Mouse (Mus musculus): ENCODE data around the gene Gm21970. TPM values are rescaled to one million over a fixed set of nuclear protein-coding genes. Genes with fewer than 3 reads are reported as not detected.

Gene Gm21970
- polyA plus RNA-seq, 1 experiment from 2014 or later: not detected

DNA sequence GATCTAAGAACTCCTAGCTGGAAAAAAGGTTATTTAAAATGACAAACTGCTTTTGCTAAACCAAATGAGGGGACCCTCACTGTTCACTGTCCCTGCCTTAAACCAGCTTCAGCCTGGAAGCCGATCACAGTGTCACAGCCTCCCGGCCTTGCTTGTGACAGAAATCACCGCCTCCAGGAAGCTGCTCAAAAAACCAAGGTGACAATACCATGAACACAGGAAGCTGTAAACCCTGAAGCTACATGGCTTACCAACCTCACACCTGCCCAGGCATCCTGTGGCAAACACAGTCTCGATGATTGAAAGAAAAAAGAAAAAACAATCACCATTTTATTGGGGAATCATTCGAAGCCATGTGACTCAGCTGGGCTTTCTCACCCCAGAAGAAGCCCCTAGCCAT, 54.0 kb downstream of the Gm21970 start:
- no peak for ATAC-seq (ENCODE audit: insufficient number of reproducible peaks, insufficient read depth, low FRiP score, low TSS enrichment, low read depth)
- 85% methylated on average over 5 of the region's 5 CpGs for WGBS
- Histone ChIP-seq H3K4me2 (no peak overlapping the region), H3K9ac (no peak overlapping the region), H3K4me1 (peaks cover 14% of the 10 kb centered on the region), H3K4me3 (no peak overlapping the region), H3K27ac (no peak overlapping the region), H3K36me3 (no peaks in the 10 kb centered on the region), H3K27me3 (no peaks in the 10 kb centered on the region), H3K9me3 (no peaks in the 10 kb centered on the region)

DNA sequence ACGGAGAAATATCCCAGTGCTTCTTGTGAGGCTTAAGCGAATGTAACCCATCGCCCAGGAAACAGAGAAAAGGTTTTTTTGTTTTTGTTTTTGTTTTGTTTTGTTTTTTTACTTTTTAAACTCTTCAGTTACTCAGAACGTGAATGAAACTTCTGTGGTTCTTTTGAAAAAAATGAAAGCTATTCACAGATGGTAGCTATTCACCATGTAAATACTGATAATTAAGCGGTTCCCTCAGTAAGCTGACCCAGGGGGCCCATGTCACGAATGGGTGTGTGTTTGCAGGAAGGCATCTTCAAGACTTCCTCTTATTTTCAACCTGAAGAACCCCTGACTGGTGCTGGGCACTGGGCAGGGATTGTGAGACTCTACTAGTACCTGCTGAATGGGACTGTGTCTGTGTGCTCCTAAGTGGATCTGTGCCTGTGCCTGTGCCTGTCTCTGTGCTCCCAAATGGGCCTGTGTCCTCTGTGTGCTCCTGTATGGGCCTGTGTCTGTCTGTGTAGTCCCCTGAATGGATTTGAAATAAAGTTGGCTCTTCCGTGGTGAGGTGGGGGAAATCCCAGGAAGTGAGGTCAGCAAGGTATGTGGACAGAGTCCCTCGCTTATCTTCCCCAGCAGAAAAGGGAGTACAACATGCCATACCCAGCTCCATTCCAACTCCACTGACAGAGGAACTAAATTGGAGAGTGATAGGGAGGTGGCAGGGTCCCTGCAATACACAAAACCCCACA, 55.4 kb downstream of the Gm21970 start:
- H3K27me3 ChIP-seq: no peaks in the 10 kb centered on the region
- H3K27ac ChIP-seq: peak overlapping the region; percentile 44; the same call in 1 of the 2 replicates
- H3K9me3 ChIP-seq: no peaks in the 10 kb centered on the region
- 46% methylated on average over 8 of the region's 8 CpGs for WGBS
- H3K9ac ChIP-seq: no peak overlapping the region
- peaks cover 9% of the 10 kb centered on the region; the same call in 1 of the 2 replicates for H3K4me1 ChIP-seq
- H3K4me3 ChIP-seq: no peak overlapping the region
- no peak for ATAC-seq (ENCODE audit: insufficient number of reproducible peaks, insufficient read depth, low FRiP score, low TSS enrichment, low read depth)
- no peak overlapping the region for H3K4me2 ChIP-seq
- no peaks in the 10 kb centered on the region for H3K36me3 ChIP-seq

DNA sequence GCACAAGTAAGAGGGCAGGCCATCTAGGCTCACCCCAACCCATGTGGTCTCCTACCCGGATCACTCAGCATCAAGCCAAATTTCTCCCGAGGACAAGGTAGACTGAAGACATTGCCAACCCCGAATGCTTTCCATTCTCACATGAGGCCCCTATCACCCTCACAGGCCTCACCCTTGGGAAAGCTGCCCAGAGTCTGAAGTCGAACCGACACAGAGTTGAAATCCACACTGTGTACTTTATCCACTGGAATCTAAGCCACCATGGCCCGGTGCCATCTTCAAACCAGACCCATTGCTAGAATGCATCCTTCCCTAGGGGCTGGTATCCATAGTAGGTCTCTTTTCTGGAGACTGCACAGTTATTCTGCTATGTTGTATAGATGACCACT, 56.0 kb downstream of the Gm21970 start:
- H3K9ac ChIP-seq: no peak overlapping the region
- ATAC-seq (ENCODE audit: insufficient number of reproducible peaks, insufficient read depth, low FRiP score, low TSS enrichment, low read depth): no peak

GRCm38 (mm10) chr16:91448088-91448487, 56.6 kb downstream of the Gm21970 start:
- no peak overlapping the region for H3K4me3 ChIP-seq
- no peak for ATAC-seq (ENCODE audit: insufficient number of reproducible peaks, insufficient read depth, low FRiP score, low TSS enrichment, low read depth)
- H3K4me2 ChIP-seq: no peak overlapping the region
- no peaks in the 10 kb centered on the region for H3K36me3 ChIP-seq
- no peak overlapping the region for H3K9ac ChIP-seq
- no peaks in the 10 kb centered on the region for H3K9me3 ChIP-seq
- WGBS: 92% methylated on average over 5 of the region's 5 CpGs
- H3K27me3 ChIP-seq: no peaks in the 10 kb centered on the region
- H3K4me1 ChIP-seq: peaks cover 9% of the 10 kb centered on the region; the same call in 1 of the 2 replicates
- H3K27ac ChIP-seq: no peak overlapping the region

More for the DNA sequence above, 56.0 kb downstream of the Gm21970 start:
- Histone ChIP-seq H3K4me3 (no peak overlapping the region), H3K9me3 (no peaks in the 10 kb centered on the region), H3K36me3 (no peaks in the 10 kb centered on the region), H3K27ac (peak overlapping the region; percentile 44; the same call in 1 of the 2 replicates), H3K27me3 (no peaks in the 10 kb centered on the region), H3K4me2 (no peak overlapping the region), H3K4me1 (peaks cover 9% of the 10 kb centered on the region; the same call in 1 of the 2 replicates)
- 77% methylated on average over 6 of the region's 6 CpGs for WGBS

DNA sequence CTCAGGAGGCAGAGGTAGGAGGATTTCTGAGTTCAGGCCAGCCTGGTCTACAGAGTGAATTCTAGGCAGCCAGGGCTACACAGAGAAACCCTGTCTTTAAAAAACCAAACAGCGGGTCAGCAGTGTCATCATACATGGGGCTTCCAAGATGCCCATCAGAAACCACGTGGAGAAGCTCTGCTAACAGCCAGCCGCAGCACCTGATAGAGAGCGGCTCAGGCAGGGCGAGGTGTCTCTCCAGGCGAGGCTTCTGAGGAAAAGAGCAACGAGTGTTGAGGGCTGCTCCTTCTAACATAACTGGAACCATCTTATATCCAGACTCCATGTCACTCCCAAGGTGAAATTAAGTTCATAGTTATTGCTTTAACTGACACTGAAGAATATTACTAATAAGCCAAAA, 57.4 kb downstream of the Gm21970 start:
- H3K9me3 ChIP-seq: no peaks in the 10 kb centered on the region
- H3K4me1 ChIP-seq: peaks cover 9% of the 10 kb centered on the region; the same call in 1 of the 2 replicates
- no peak for ATAC-seq (ENCODE audit: insufficient number of reproducible peaks, insufficient read depth, low FRiP score, low TSS enrichment, low read depth)
- H3K27ac ChIP-seq: no peak overlapping the region
- no peak overlapping the region for H3K4me2 ChIP-seq
- H3K4me3 ChIP-seq: no peak overlapping the region
- H3K9ac ChIP-seq: no peak overlapping the region
- no peaks in the 10 kb centered on the region for H3K27me3 ChIP-seq
- no peaks in the 10 kb centered on the region for H3K36me3 ChIP-seq
- 80% methylated on average over 7 of the region's 7 CpGs for WGBS

DNA sequence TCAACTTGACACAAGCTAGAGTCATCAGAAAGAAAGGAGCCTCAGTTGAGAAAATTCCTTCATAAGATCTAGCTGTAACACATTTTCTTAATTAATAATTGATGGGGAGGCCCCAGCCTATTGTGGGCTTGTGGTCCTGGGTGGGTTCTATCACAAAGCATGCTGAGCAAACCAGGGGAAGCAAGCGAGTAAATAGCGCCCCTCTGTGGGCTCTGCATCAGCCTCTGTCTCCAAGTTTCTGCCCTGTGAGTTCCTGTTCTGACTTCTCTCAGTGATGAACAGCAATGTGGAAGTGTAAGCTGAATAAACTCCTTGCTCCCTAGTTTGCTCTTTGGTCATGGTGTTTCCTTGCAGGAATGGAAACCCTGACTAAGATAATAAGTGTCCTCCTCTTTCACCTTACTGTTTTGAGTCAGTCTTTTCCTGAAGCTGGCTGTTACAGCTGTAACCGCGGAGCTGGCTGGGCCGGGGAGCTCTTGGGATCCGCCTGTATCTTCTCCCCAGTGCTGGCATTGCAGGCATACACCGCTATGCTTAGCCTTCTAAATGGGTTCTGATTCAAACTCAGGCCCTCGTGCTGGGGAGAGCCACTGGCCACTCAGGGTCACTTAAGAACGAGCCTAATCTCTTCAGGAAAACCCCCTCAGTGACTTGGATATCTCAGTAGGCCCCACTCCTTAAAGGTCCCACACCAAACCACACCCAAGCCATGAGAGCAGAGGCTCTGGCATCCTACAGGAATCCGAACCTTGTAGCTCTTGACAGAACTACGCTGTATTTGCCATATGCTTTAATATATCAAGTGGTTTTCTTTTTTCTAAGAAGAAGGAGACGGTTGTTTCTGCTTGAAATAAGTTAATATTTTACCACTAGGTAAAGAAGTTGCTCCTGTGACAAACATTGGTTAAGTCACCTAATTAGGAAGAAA, 58.9 kb downstream of the Gm21970 start:
- no peak overlapping the region for H3K4me3 ChIP-seq
- peaks cover 9% of the 10 kb centered on the region; the same call in 1 of the 2 replicates for H3K4me1 ChIP-seq
- ATAC-seq (ENCODE audit: insufficient number of reproducible peaks, insufficient read depth, low FRiP score, low TSS enrichment, low read depth): no peak
- no peak overlapping the region for H3K27ac ChIP-seq
- no peaks in the 10 kb centered on the region for H3K9me3 ChIP-seq
- WGBS: 82% methylated on average over 12 of the region's 12 CpGs
- no peaks in the 10 kb centered on the region for H3K27me3 ChIP-seq
- H3K4me2 ChIP-seq: no peak overlapping the region
- no peaks in the 10 kb centered on the region for H3K36me3 ChIP-seq
- H3K9ac ChIP-seq: no peak overlapping the region

GRCm38 (mm10) chr16:91451949-91452348, 60.4 kb downstream of the Gm21970 start:
- no peak overlapping the region for H3K9ac ChIP-seq
- H3K4me1 ChIP-seq: peaks cover 7% of the 10 kb centered on the region; the same call in 1 of the 2 replicates
- no peak overlapping the region for H3K4me3 ChIP-seq
- WGBS: 80% methylated on average over 2 of the region's 2 CpGs
- no peaks in the 10 kb centered on the region for H3K27me3 ChIP-seq
- no peaks in the 10 kb centered on the region for H3K36me3 ChIP-seq
- H3K4me2 ChIP-seq: no peak overlapping the region
- no peaks in the 10 kb centered on the region for H3K9me3 ChIP-seq
- no peak overlapping the region for H3K27ac ChIP-seq
- ATAC-seq (ENCODE audit: insufficient number of reproducible peaks, insufficient read depth, low FRiP score, low TSS enrichment, low read depth): no peak

DNA sequence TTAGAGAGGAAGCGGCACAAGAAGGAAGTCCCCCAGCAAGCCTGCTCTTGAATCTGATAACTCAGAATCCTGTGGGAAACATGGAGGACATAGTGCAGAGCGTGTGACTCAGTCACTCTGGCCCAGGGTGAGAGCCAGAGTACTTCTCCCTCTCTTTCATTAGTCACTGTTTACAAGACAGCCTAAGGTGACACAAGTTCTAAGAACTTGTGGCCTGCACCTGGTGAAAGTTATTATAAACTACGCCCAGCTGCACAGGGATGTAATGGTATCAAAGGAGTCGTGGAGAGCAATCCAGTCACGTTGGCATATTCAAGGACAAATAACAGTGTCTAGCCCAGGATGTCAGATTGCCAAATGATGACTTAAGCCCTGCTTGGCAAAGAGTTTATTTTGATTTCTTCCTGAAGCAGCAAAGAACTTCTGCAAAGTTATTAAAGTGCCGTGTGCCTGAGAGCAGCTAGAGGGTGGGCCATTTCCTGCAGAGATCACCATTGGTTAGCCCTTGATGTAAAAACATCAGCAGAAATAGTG, 60.9 kb downstream of the Gm21970 start:
- no peak for ATAC-seq (ENCODE audit: insufficient number of reproducible peaks, insufficient read depth, low FRiP score, low TSS enrichment, low read depth)

GRCm38 (mm10) chr16:91455868-91456267, 64.3 kb downstream of the Gm21970 start:
- Histone ChIP-seq H3K4me1 (no peaks in the 10 kb centered on the region), H3K27me3 (no peaks in the 10 kb centered on the region), H3K36me3 (no peaks in the 10 kb centered on the region), H3K9ac (no peak overlapping the region), H3K4me3 (no peak overlapping the region), H3K9me3 (no peaks in the 10 kb centered on the region), H3K4me2 (no peak overlapping the region), H3K27ac (no peak overlapping the region)
- 73% methylated on average over 4 of the region's 4 CpGs for WGBS
- no peak for ATAC-seq (ENCODE audit: insufficient number of reproducible peaks, insufficient read depth, low FRiP score, low TSS enrichment, low read depth)

More for the DNA sequence above, 60.9 kb downstream of the Gm21970 start:
- 60% methylated on average over 6 of the region's 6 CpGs for WGBS
- no peaks in the 10 kb centered on the region for H3K36me3 ChIP-seq
- no peak overlapping the region; the same call in 1 of the 2 replicates for H3K27ac ChIP-seq
- no peaks in the 10 kb centered on the region for H3K9me3 ChIP-seq
- H3K9ac ChIP-seq: no peak overlapping the region
- peaks cover 2% of the 10 kb centered on the region; the same call in 1 of the 2 replicates for H3K4me1 ChIP-seq
- no peak overlapping the region for H3K4me3 ChIP-seq
- H3K4me2 ChIP-seq: no peak overlapping the region
- H3K27me3 ChIP-seq: no peaks in the 10 kb centered on the region

DNA sequence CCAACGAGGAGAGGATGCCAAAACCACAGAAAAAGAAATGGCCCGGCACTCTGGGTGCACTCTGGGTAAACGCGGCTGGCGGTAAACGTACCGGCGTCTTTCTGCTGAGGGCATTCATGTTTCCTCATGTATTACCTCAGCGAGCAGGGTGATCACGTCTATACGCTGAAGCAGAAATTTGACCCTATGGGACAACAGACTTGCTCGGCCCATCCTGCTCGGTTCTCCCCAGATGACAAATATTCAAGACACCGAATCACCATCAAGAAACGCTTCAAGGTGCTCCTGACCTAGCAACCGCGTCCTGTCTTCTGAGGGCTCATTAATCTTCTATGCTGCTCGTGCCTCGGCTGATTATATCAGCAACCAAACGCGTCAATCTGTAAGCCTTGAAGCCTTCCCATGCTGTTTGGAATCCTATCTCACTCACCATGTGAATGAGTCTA, 66.8 kb downstream of the Gm21970 start:
- ATAC-seq (ENCODE audit: insufficient number of reproducible peaks, insufficient read depth, low FRiP score, low TSS enrichment, low read depth): no peak
- H3K4me1 ChIP-seq: no peaks in the 10 kb centered on the region
- WGBS: 81% methylated on average over 21 of the region's 21 CpGs
- no peak overlapping the region for H3K4me2 ChIP-seq
- H3K9ac ChIP-seq: no peak overlapping the region
- no peaks in the 10 kb centered on the region for H3K9me3 ChIP-seq
- H3K27me3 ChIP-seq: no peaks in the 10 kb centered on the region
- H3K4me3 ChIP-seq: no peak overlapping the region
- H3K27ac ChIP-seq: no peak overlapping the region
- H3K36me3 ChIP-seq: no peaks in the 10 kb centered on the region

DNA sequence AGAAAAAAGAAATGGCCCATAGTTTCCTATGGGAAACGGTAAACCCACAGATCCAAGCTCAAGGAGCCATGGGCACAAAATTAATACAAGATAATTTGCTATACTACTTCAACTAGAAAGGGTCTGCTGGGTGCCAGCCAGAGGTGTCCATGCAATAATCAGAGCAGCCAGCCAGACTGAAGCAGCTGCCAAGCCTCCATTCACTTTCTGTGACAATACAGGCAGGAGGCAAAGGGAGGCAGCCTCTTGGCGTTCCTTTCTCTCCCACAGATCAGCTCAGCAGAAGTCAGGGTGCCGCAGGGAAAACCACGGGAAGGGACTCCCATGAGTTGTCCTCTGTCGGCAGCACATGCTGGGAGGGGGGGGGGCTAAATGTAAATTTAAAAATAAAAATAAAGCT, 67.5 kb downstream of the Gm21970 start:
- Histone ChIP-seq H3K27ac (no peak overlapping the region), H3K36me3 (no peaks in the 10 kb centered on the region), H3K4me3 (no peak overlapping the region), H3K27me3 (no peaks in the 10 kb centered on the region), H3K4me1 (0 out of 2 replicates have a peak, but pooled peaks cover under 1% of the 10 kb centered on the region), H3K4me2 (no peak overlapping the region), H3K9ac (no peak overlapping the region), H3K9me3 (no peaks in the 10 kb centered on the region)
- ATAC-seq (ENCODE audit: insufficient number of reproducible peaks, insufficient read depth, low FRiP score, low TSS enrichment, low read depth): no peak
- 73% methylated on average over 5 of the region's 5 CpGs for WGBS
